Mouse (Mus musculus) liver, embryonic 13.5 days (tissue): ENCODE measurements around the gene Myo18b. TPM values are rescaled to one million over a fixed set of nuclear protein-coding genes. Genes with fewer than 3 reads are reported as not detected.

Experiments
- ATAC-seq: fragments of 200-750 bp; cut with Nextera tagmentation; 2 replicates; pipeline ENCODE4 v1.8.0; 2017; ENCODE audit warnings: low read depth, mild to moderate bottlenecking, moderate number of reproducible peaks, moderate library complexity
- DNase-seq: peaks from one replicate; pipeline ENCODE4 v3.0.0; 2022
- H3K27ac ChIP-seq: fragments of 300-500 bp; sonication (generic); 2 replicates; pipeline ENCODE4 v1.5.1; 2015; ENCODE audit warnings: moderate library complexity, mild to moderate bottlenecking, inconsistent platforms
- H3K27me3 ChIP-seq: fragments of 300-500 bp; sonication (generic); 2 replicates; pipeline ENCODE4 v1.6.1; 2015; ENCODE audit warnings: mild to moderate bottlenecking, inconsistent platforms
- H3K36me3 ChIP-seq: fragments of 300-500 bp; sonication (generic); 2 replicates; pipeline ENCODE4 v1.6.1; 2015; ENCODE audit warnings: mild to moderate bottlenecking, inconsistent platforms
- H3K4me1 ChIP-seq: fragments of 300-500 bp; sonication (generic); replicated peaks from 2 replicates; pipeline ENCODE4 v1.6.1; 2015; ENCODE audit warnings: inconsistent platforms
- H3K4me2 ChIP-seq: fragments of 300-500 bp; sonication (generic); 2 replicates; pipeline ENCODE4 v1.6.1; 2015; ENCODE audit warnings: inconsistent platforms, mild to moderate bottlenecking, moderate library complexity
- H3K4me3 ChIP-seq: fragments of 300-500 bp; sonication (generic); replicated peaks from 2 replicates; pipeline ENCODE4 v1.5.1; 2015; ENCODE audit warnings: mild to moderate bottlenecking, inconsistent platforms
- H3K9ac ChIP-seq: fragments of 300-500 bp; sonication (generic); 2 replicates; pipeline ENCODE4 v1.6.1; 2015; ENCODE audit warnings: mild to moderate bottlenecking, inconsistent platforms
- H3K9me3 ChIP-seq: fragments of 300-500 bp; sonication (generic); replicated peaks from 2 replicates; pipeline ENCODE4 v1.6.1; 2016; ENCODE audit warnings: inconsistent platforms
- WGBS: fragments of 180-500 bp; shearing (Covaris S2); methylation state at CpG from one replicate; pipeline ENCODE4 v1.1.7; 2015; ENCODE audit not compliant: insufficient replicate concordance; 5-methylcytosine and 5-hydroxymethylcytosine counted together
- polyA plus RNA-seq: library from polyadenylated mRNA; unstranded; fragments of >200 nt; fragmentation: Nextera tagmentation; extraction: Ambion mirVana; gene quantifications from 2 replicates; pipeline ENCODE4 v1.2.1, GENCODE M21; 2015

Myo18b gene
- polyA plus RNA-seq, 1 experiment from 2014 or later = 0.07 TPM

GRCm38 (mm10) chr5:112923841-112924240 is 27.7 kb upstream of the Myo18b start:
- Histone ChIP-seq H3K27ac (no peak overlapping the region), H3K4me2 (no peak overlapping the region), H3K9me3 (no peaks in the 10 kb centered on the region), H3K9ac (no peak overlapping the region), H3K36me3 (no peaks in the 10 kb centered on the region), H3K4me1 (0 out of 2 replicates have a peak, but pooled peaks cover 3% of the 10 kb centered on the region), H3K4me3 (no peak overlapping the region), H3K27me3 (no peaks in the 10 kb centered on the region)
- no peak for DNase-seq
- ATAC-seq = no peak
- WGBS = 85% methylated on average over 14 of the region's 14 CpGs

DNA sequence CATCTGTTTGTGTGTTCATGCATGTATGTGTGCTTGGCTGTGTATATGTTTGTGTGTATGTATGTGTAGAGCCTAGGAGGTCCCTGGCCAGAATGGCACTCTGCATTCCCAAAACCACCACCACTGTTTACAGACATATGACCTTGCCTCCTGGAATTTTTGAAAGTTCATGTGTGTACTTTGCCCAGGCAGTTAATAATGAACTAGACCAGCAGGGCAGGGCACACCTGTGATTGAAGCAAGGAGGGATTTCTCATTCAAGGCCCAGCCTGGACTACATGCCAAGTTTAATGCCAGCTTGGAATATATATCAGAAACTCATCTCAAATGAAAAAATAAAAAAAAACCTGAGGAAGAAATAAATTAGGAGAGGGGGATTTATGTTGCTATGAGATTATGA is 25.8 kb upstream of the Myo18b start:
- no peak for ATAC-seq
- Histone ChIP-seq H3K27ac (no peak overlapping the region), H3K9ac (no peak overlapping the region), H3K4me3 (no peak overlapping the region), H3K9me3 (no peaks in the 10 kb centered on the region), H3K4me2 (no peak overlapping the region), H3K36me3 (no peaks in the 10 kb centered on the region), H3K27me3 (no peaks in the 10 kb centered on the region), H3K4me1 (no peaks in the 10 kb centered on the region)
- no peak for DNase-seq

GRCm38 (mm10) chr5:112910381-112910780 is 14.2 kb upstream of the Myo18b start:
- Histone ChIP-seq H3K4me1 (no peaks in the 10 kb centered on the region), H3K4me3 (no peak overlapping the region), H3K9me3 (no peaks in the 10 kb centered on the region), H3K27ac (no peak overlapping the region), H3K4me2 (no peak overlapping the region), H3K9ac (no peak overlapping the region), H3K36me3 (peaks cover 4% of the 10 kb centered on the region; the same call in 1 of the 2 replicates), H3K27me3 (no peaks in the 10 kb centered on the region)
- no peak for ATAC-seq
- DNase-seq = no peak
- WGBS = 80% methylated on average over 5 of the region's 5 CpGs

- Histone ChIP-seq H3K27me3 (no peaks in the 10 kb centered on the region), H3K27ac (no peak overlapping the region), H3K9ac (no peak overlapping the region), H3K9me3 (no peaks in the 10 kb centered on the region), H3K4me3 (no peak overlapping the region), H3K4me2 (no peak overlapping the region), H3K4me1 (no peaks in the 10 kb centered on the region), H3K36me3 (no peaks in the 10 kb centered on the region)
- ATAC-seq (no peak), DNase-seq (no peak)
- 18% methylated on average over 2 of the region's 2 CpGs for WGBS
These were observed 12.0 kb upstream of the Myo18b start for GRCm38 (mm10) chr5:112908169-112908614.

GRCm38 (mm10) chr5:112907504-112907903 is 11.3 kb upstream of the Myo18b start:
- Histone ChIP-seq H3K9me3 (no peaks in the 10 kb centered on the region), H3K9ac (no peak overlapping the region), H3K27ac (no peak overlapping the region), H3K4me3 (no peak overlapping the region), H3K36me3 (no peaks in the 10 kb centered on the region), H3K4me2 (no peak overlapping the region), H3K4me1 (no peaks in the 10 kb centered on the region), H3K27me3 (no peaks in the 10 kb centered on the region)
- ATAC-seq (no peak), DNase-seq (no peak)
- 59% methylated on average over 6 of the region's 6 CpGs for WGBS

GRCm38 (mm10) chr5:112893462-112894060 is 2.6 kb downstream of the Myo18b start:
- H3K27ac ChIP-seq = no peak overlapping the region
- no peaks in the 10 kb centered on the region for H3K27me3 ChIP-seq
- no peaks in the 10 kb centered on the region for H3K36me3 ChIP-seq
- ATAC-seq (no peak), DNase-seq (no peak)
- H3K4me3 ChIP-seq = no peak overlapping the region
- H3K9me3 ChIP-seq = no peaks in the 10 kb centered on the region
- 54% methylated on average over 5 of the region's 5 CpGs for WGBS
- H3K9ac ChIP-seq = no peak overlapping the region
- H3K4me2 ChIP-seq = no peak overlapping the region
- H3K4me1 ChIP-seq = no peaks in the 10 kb centered on the region

DNA sequence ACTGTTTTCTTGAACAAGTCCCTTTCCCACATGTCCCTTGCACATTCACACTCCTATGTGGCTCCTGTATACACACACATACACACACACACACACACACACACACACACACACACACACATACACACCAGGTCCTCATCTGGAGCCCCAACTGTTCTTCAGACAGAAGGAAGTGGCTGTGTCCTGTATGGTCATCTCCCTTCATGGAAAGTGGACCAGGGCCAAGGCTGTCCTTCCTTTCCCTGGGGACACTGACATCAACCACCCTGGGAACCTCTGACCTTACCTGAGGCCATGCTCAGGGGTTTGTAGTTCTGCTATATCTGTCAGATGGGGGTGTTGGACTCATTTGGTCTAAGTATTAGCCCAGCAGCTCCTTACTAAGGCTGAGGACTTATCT is 3.8 kb downstream of the Myo18b start:
- Histone ChIP-seq H3K4me2 (no peak overlapping the region), H3K27me3 (no peaks in the 10 kb centered on the region), H3K9ac (no peak overlapping the region), H3K4me3 (no peak overlapping the region), H3K36me3 (no peaks in the 10 kb centered on the region), H3K4me1 (no peaks in the 10 kb centered on the region), H3K9me3 (no peaks in the 10 kb centered on the region), H3K27ac (no peak overlapping the region)
- DNase-seq = no peak
- ATAC-seq = no peak

- WGBS = 53% methylated on average over 7 of the region's 7 CpGs
- Histone ChIP-seq H3K4me3 (no peak overlapping the region), H3K9me3 (no peaks in the 10 kb centered on the region), H3K27ac (no peak overlapping the region), H3K4me2 (no peak overlapping the region), H3K36me3 (no peaks in the 10 kb centered on the region), H3K9ac (no peak overlapping the region), H3K27me3 (no peaks in the 10 kb centered on the region), H3K4me1 (no peaks in the 10 kb centered on the region)
- DNase-seq (no peak), ATAC-seq (no peak)
These were observed 7.5 kb downstream of the Myo18b start for GRCm38 (mm10) chr5:112888651-112889050.

GRCm38 (mm10) chr5:112886687-112887491 is 9.3 kb downstream of the Myo18b start:
- no peak overlapping the region for H3K9ac ChIP-seq
- no peaks in the 10 kb centered on the region for H3K4me1 ChIP-seq
- H3K4me3 ChIP-seq = no peak overlapping the region
- WGBS = 59% methylated on average over 17 of the region's 17 CpGs
- no peaks in the 10 kb centered on the region for H3K9me3 ChIP-seq
- H3K36me3 ChIP-seq = no peaks in the 10 kb centered on the region
- no peak for ATAC-seq
- no peak for DNase-seq
- no peak overlapping the region for H3K27ac ChIP-seq
- no peak overlapping the region for H3K4me2 ChIP-seq
- H3K27me3 ChIP-seq = no peaks in the 10 kb centered on the region

GRCm38 (mm10) chr5:112877391-112878115 is 18.6 kb downstream of the Myo18b start:
- no peaks in the 10 kb centered on the region for H3K4me1 ChIP-seq
- H3K27ac ChIP-seq = no peak overlapping the region
- H3K9ac ChIP-seq = no peak overlapping the region
- no peak overlapping the region for H3K4me2 ChIP-seq
- no peak for ATAC-seq
- no peaks in the 10 kb centered on the region for H3K9me3 ChIP-seq
- no peaks in the 10 kb centered on the region for H3K27me3 ChIP-seq
- no peak overlapping the region for H3K4me3 ChIP-seq
- H3K36me3 ChIP-seq = no peaks in the 10 kb centered on the region
- no peak for DNase-seq
- 50% methylated on average over 14 of the region's 14 CpGs for WGBS

DNA sequence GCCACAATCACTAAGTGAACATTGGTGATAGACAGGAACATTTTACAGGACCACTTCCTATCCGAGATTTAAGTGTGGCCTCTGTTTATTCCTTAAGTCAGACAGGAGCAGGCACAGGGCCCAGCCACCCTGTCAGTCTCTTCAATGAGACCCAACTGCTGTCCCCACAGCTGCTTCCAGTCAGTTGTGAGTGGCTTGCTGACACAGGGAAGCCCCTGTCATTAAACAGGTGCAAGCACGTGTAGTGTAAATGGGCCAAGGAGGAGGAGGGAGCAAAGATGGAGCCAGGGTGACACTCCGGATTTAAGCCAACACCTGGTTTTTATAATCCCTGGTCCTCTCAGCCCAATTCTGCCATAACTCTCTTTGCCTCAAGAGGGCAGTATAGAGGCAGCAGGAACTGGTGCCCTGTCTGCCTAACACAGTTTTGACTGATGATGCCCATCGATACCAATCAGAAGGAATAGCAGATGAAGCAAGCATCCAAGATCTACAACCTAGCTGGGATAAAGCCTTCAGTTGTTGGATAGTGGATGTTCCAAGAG is 19.2 kb downstream of the Myo18b start:
- Histone ChIP-seq H3K9me3 (no peaks in the 10 kb centered on the region), H3K9ac (no peak overlapping the region), H3K4me3 (no peak overlapping the region), H3K36me3 (no peaks in the 10 kb centered on the region), H3K27me3 (no peaks in the 10 kb centered on the region), H3K4me1 (no peaks in the 10 kb centered on the region), H3K4me2 (no peak overlapping the region), H3K27ac (no peak overlapping the region)
- ATAC-seq (no peak), DNase-seq (no peak)
- WGBS = 27% methylated on average over 4 of the region's 4 CpGs
